Mouse (Mus musculus): ENCODE results near the gene Ptprn2. TPM values are rescaled to one million over a fixed set of nuclear protein-coding genes. Genes with fewer than 3 reads are reported as not detected.

The Ptprn2 gene
- total and polyA plus RNA-seq, 3 experiments: 0.17 TPM; not detected in 2

GRCm38 (mm10) chr12:116642191-116642549 is 156.7 kb downstream of the Ptprn2 start:
- no peak for TF ChIP-seq POLR2A (IDR thresholded peaks at IDR 0.05; ENCODE audit: low read depth, low read length)
- no peak for TF ChIP-seq POLR2AphosphoS2 (IDR thresholded peaks at IDR 0.05; ENCODE audit: low read depth, low read length)
- TF ChIP-seq CHD2 (IDR thresholded peaks at IDR 0.05; ENCODE audit: low read length): no peak
- no peak for TF ChIP-seq RAD21 (IDR thresholded peaks at IDR 0.05; ENCODE audit: low read depth, low read length)
- TF ChIP-seq ZC3H11A (IDR thresholded peaks at IDR 0.05; ENCODE audit: low read depth, low read length): no peak
- TF ChIP-seq ETS1 (conservative IDR thresholded peaks at IDR 0.05; ENCODE audit: low read depth, low read length): no peak
- TF ChIP-seq MAX (IDR thresholded peaks at IDR 0.05; ENCODE audit: low read length): no peak
- TF ChIP-seq KAT2A (IDR thresholded peaks at IDR 0.05; ENCODE audit: insufficient replicate concordance, low read length): no peak
- H3K27ac ChIP-seq (ENCODE audit: insufficient read depth, low read depth): no peak overlapping the region
- no peaks in the 10 kb centered on the region for H3K79me2 ChIP-seq (replicated peaks; ENCODE audit: control insufficient read depth, extremely low read depth, insufficient read depth, poor library complexity, severe bottlenecking)
- H3K27me3 ChIP-seq (replicated peaks): peaks cover 65% of the 10 kb centered on the region
- dilution Hi-C loops (cut with MboI; ENCODE audit: extremely low pct_ligation_motif_present, extremely low pct_unique_long_range_greater_than_20kb, low sequenced_read_pairs) (no loop called here), in situ Hi-C loops (cut with MboI; ENCODE audit: low pct_ligation_motif_present, low pct_unique_long_range_greater_than_20kb, low sequenced_read_pairs) (no loop called here)
- no peak overlapping the region for H3K9ac ChIP-seq (ENCODE audit: insufficient read depth, low read depth)
- H3K9me3 ChIP-seq (replicated peaks; ENCODE audit: low read length): no peaks in the 10 kb centered on the region
- H3K4me2 ChIP-seq (ENCODE audit: insufficient read depth, low read depth, poor library complexity, severe bottlenecking): no peak overlapping the region
- no peaks in the 10 kb centered on the region for H3K36me3 ChIP-seq (replicated peaks in 1 of 2; ENCODE audit: control insufficient read depth in 1 of 2, insufficient read depth in 1 of 2, low read length in 1 of 2)
- H3K4me1 ChIP-seq (ENCODE audit: control insufficient read depth in 1 of 2, insufficient read depth in 2 of 2): no peaks in the 10 kb centered on the region
- H3K4me3 ChIP-seq (replicated peaks in 1 of 3; ENCODE audit: low read depth in 2 of 3, low read length in 2 of 3, poor library complexity in 1 of 3): no peak overlapping the region
- DNase-seq (ENCODE audit: extremely low read depth): no peak

- in situ Hi-C loops (cut with MboI; ENCODE audit: low pct_ligation_motif_present, low pct_unique_long_range_greater_than_20kb, low sequenced_read_pairs): no loop called here
- dilution Hi-C loops (cut with MboI; ENCODE audit: extremely low pct_ligation_motif_present, extremely low pct_unique_long_range_greater_than_20kb, low sequenced_read_pairs): no loop called here
Observed at GRCm38 (mm10) chr12:116646771-116647170, 161.3 kb downstream of the Ptprn2 start.

GRCm38 (mm10) chr12:116648584-116649206 is 163.2 kb downstream of the Ptprn2 start:
- Histone ChIP-seq H3K79me2 (replicated peaks; ENCODE audit: control insufficient read depth, extremely low read depth, insufficient read depth, poor library complexity, severe bottlenecking) (no peaks in the 10 kb centered on the region), H3K4me3 (replicated peaks in 1 of 3; ENCODE audit: low read depth in 2 of 3, low read length in 2 of 3, poor library complexity in 1 of 3) (no peak overlapping the region), H3K9ac (ENCODE audit: insufficient read depth, low read depth) (no peak overlapping the region), H3K4me2 (ENCODE audit: insufficient read depth, low read depth, poor library complexity, severe bottlenecking) (no peak overlapping the region), H3K4me1 (ENCODE audit: control insufficient read depth in 1 of 2, insufficient read depth in 2 of 2) (no peaks in the 10 kb centered on the region), H3K9me3 (replicated peaks; ENCODE audit: low read length) (no peaks in the 10 kb centered on the region), H3K36me3 (replicated peaks in 1 of 2; ENCODE audit: control insufficient read depth in 1 of 2, insufficient read depth in 1 of 2, low read length in 1 of 2) (no peaks in the 10 kb centered on the region), H3K27me3 (replicated peaks) (peaks cover 48% of the 10 kb centered on the region), H3K27ac (ENCODE audit: insufficient read depth, low read depth) (no peak overlapping the region)
- DNase-seq (ENCODE audit: extremely low read depth): peak; percentile 35
- dilution Hi-C loops (cut with MboI; ENCODE audit: extremely low pct_ligation_motif_present, extremely low pct_unique_long_range_greater_than_20kb, low sequenced_read_pairs): no loop called here
- in situ Hi-C loops (cut with MboI; ENCODE audit: low pct_ligation_motif_present, low pct_unique_long_range_greater_than_20kb, low sequenced_read_pairs): no loop called here
- no peak for TF ChIP-seq ZNF384 (IDR thresholded peaks at IDR 0.05; ENCODE audit: low read depth, low read length)
- TF ChIP-seq CTCF (conservative IDR thresholded peaks at IDR 0.05 in 1 of 2, IDR thresholded peaks at IDR 0.05 in 1 of 2; ENCODE audit: low read depth in 2 of 2, low read length in 2 of 2): peak; percentile 65 to 75
- peak; percentile 42 for TF ChIP-seq SMC3 (IDR thresholded peaks at IDR 0.05; ENCODE audit: low read depth, low read length)
- peak; percentile 62 for TF ChIP-seq RAD21 (IDR thresholded peaks at IDR 0.05; ENCODE audit: low read depth, low read length)

More at GRCm38 (mm10) chr12:116646771-116647170, 161.3 kb downstream of the Ptprn2 start:
- Histone ChIP-seq H3K9me3 (replicated peaks; ENCODE audit: low read length) (no peaks in the 10 kb centered on the region), H3K4me3 (replicated peaks in 1 of 3; ENCODE audit: low read depth in 2 of 3, low read length in 2 of 3, poor library complexity in 1 of 3) (no peak overlapping the region), H3K36me3 (replicated peaks in 1 of 2; ENCODE audit: control insufficient read depth in 1 of 2, insufficient read depth in 1 of 2, low read length in 1 of 2) (no peaks in the 10 kb centered on the region), H3K9ac (ENCODE audit: insufficient read depth, low read depth) (no peak overlapping the region), H3K79me2 (replicated peaks; ENCODE audit: control insufficient read depth, extremely low read depth, insufficient read depth, poor library complexity, severe bottlenecking) (no peaks in the 10 kb centered on the region), H3K27ac (ENCODE audit: insufficient read depth, low read depth) (no peak overlapping the region), H3K4me1 (ENCODE audit: control insufficient read depth in 1 of 2, insufficient read depth in 2 of 2) (no peaks in the 10 kb centered on the region), H3K27me3 (replicated peaks) (peaks cover 53% of the 10 kb centered on the region), H3K4me2 (ENCODE audit: insufficient read depth, low read depth, poor library complexity, severe bottlenecking) (no peak overlapping the region)
- DNase-seq (ENCODE audit: extremely low read depth): no peak
- TF ChIP-seq EP300 (IDR thresholded peaks at IDR 0.05; ENCODE audit: low read length) (no peak), ZMIZ1 (IDR thresholded peaks at IDR 0.05; ENCODE audit: low read depth, low read length) (no peak), MAZ (IDR thresholded peaks at IDR 0.05; ENCODE audit: low read depth, low read length) (no peak), JUN (IDR thresholded peaks at IDR 0.05; ENCODE audit: insufficient read depth, low read depth, low read length) (no peak), ZNF384 (IDR thresholded peaks at IDR 0.05; ENCODE audit: low read depth, low read length) (no peak), E2F4 (IDR thresholded peaks at IDR 0.05; ENCODE audit: insufficient replicate concordance, low read depth, low read length) (no peak), USF2 (conservative IDR thresholded peaks at IDR 0.05; ENCODE audit: low read depth, low read length) (no peak), UBTF (IDR thresholded peaks at IDR 0.05; ENCODE audit: low read depth, low read length) (no peak), BHLHE40 (IDR thresholded peaks at IDR 0.05; ENCODE audit: low read depth, low read length) (no peak), MAX (IDR thresholded peaks at IDR 0.05; ENCODE audit: low read length) (no peak), CTCF (conservative IDR thresholded peaks at IDR 0.05 in 1 of 2, IDR thresholded peaks at IDR 0.05 in 1 of 2; ENCODE audit: low read depth in 2 of 2, low read length in 2 of 2) (peak in 1 of 2 experiments; percentile 39; a peak in 2 of 4 replicates), SMC3 (IDR thresholded peaks at IDR 0.05; ENCODE audit: low read depth, low read length) (peak; percentile 8; the same call in 1 of the 2 replicates), TBP (conservative IDR thresholded peaks at IDR 0.05; ENCODE audit: low read depth, low read length) (no peak), RAD21 (IDR thresholded peaks at IDR 0.05; ENCODE audit: low read depth, low read length) (peak; percentile 25), SIN3A (IDR thresholded peaks at IDR 0.05; ENCODE audit: low read length) (no peak)
